Mouse (Mus musculus) heart, adult 2 months (tissue): ENCODE measurements around the gene Atp6v0d1. TPM values are rescaled to one million over a fixed set of nuclear protein-coding genes. Genes with fewer than 3 reads are reported as not detected.

ENCODE experiments used
- DNase-seq, 2 experiments: peaks; one replicate each; pipeline ENCODE4 v3.0.0; 2021
- H3K27ac ChIP-seq: fragments of 200-600 bp; 2 replicates; pipeline ENCODE4 v1.8.1; 2022
- H3K27me3 ChIP-seq: fragments of 200-500 bp; 2 replicates; pipeline ENCODE4 v1.6.1; 2012; ENCODE audit warnings: mild to moderate bottlenecking, low read length, inconsistent platforms, mixed read lengths; ENCODE audit not compliant: control insufficient read depth, insufficient read depth
- H3K36me3 ChIP-seq: fragments of 200-500 bp; 2 replicates; pipeline ENCODE4 v1.6.1; 2012; ENCODE audit warnings: low read length, inconsistent platforms; ENCODE audit not compliant: control insufficient read depth, insufficient read depth
- H3K4me1 ChIP-seq: fragments of 200-500 bp; 2 replicates; pipeline ENCODE4 v1.6.1; 2011; ENCODE audit warnings: low read length; ENCODE audit not compliant: control insufficient read depth, insufficient read depth
- H3K4me3 ChIP-seq: fragments of 200-600 bp; 2 replicates; pipeline ENCODE4 v1.8.1; 2022
- H3K79me2 ChIP-seq: fragments of 200-500 bp; replicated peaks from 2 replicates; pipeline ENCODE4 v1.6.1; 2012; ENCODE audit warnings: mild to moderate bottlenecking, inconsistent platforms, low read length, moderate library complexity, mixed read lengths; ENCODE audit not compliant: control insufficient read depth, insufficient read depth
- H3K9ac ChIP-seq: fragments of 200-500 bp; 2 replicates; pipeline ENCODE4 v1.6.1; 2012; ENCODE audit warnings: low read depth, mild to moderate bottlenecking, control low read depth, inconsistent platforms, low read length, mixed read lengths
- CTCF ChIP-seq: fragments of 200-600 bp; IDR thresholded peaks from 2 replicates; pipeline ENCODE4 v1.8.1; 2022; ENCODE audit warnings: antibody characterized with exemption, mild to moderate bottlenecking, moderate library complexity
- EP300 ChIP-seq: fragments of 200-500 bp; IDR thresholded peaks from 2 replicates; pipeline ENCODE4 v1.6.1; 2011; ENCODE audit warnings: low read depth, low read length, control low read depth; ENCODE audit not compliant: insufficient read depth
- POLR2A ChIP-seq: fragments of 200-500 bp; IDR thresholded peaks from 2 replicates; pipeline ENCODE4 v1.6.1; 2011; ENCODE audit warnings: mild to moderate bottlenecking, low read depth, low read length, control low read depth; ENCODE audit not compliant: insufficient read depth
- WGBS: fragments of 180-500 bp; shearing (Covaris S2); methylation state at CpG from one replicate; pipeline ENCODE4 v1.1.7; 2018; 5-methylcytosine and 5-hydroxymethylcytosine counted together
- intact Hi-C: fragments of 180-260 bp; cut with DNase I; formaldehyde crosslinking; loops from one replicate; pipeline ENCODE4 v1.15.1; 2025
- polyA plus RNA-seq: library from polyadenylated mRNA; depleted of rRNA; stranded (reverse); fragments of >200 nt; gene quantifications from 2 replicates; pipeline ENCODE4 v1.2.3, GENCODE M21; 2012
- total RNA-seq, 2 experiments: library from RNA; stranded (reverse); gene quantifications; 2 replicates each; pipeline ENCODE4 v1.2.3; 2021

Atp6v0d1 gene
- total and polyA plus RNA-seq, 3 experiments: 46.4 to 61.7 (median 48.9) TPM

DNA sequence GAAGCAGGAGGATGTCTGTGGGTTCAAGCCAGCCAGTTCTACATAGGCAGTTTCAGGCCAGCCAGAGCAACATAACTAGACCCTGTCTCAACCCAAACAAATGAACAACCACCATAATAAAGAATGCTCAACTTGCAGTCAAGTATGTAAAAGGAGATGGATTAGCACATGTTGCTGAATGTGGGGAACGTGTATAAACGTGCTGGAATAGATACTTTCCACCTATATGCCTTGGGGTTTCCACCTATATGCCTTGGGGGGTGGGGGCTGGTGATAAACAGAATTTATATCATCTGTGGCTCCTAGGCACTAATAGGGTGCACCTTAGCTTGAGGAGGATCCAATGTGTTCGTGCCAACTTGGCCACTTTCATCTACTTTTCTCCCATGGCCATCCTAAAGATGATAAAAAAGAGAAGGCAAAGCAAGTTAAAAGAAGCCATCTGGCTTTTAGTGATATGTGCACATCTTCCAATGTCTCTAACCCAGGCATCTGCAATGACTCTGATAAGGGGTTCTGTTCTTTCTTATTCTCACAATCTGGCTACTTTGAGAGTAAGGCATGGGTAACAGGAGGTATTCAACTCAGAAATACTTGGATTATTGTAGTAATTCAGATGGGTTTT is 23.7 kb downstream of the Atp6v0d1 start:
- no peak for DNase-seq
- TF ChIP-seq EP300 (no peak), CTCF (no peak), POLR2A (no peak)
- peaks cover 2% of the 10 kb centered on the region; the same call in 1 of the 2 replicates for H3K79me2 ChIP-seq
- H3K4me3 ChIP-seq: no peak overlapping the region
- no peaks in the 10 kb centered on the region for H3K27me3 ChIP-seq
- no peak overlapping the region for H3K27ac ChIP-seq
- H3K36me3 ChIP-seq: peaks cover 11% of the 10 kb centered on the region
- intact Hi-C loops: no loop called here
- peaks cover 31% of the 10 kb centered on the region for H3K4me1 ChIP-seq
- 92% methylated on average over 3 of the region's 3 CpGs for WGBS
- H3K9ac ChIP-seq: no peak overlapping the region

DNA sequence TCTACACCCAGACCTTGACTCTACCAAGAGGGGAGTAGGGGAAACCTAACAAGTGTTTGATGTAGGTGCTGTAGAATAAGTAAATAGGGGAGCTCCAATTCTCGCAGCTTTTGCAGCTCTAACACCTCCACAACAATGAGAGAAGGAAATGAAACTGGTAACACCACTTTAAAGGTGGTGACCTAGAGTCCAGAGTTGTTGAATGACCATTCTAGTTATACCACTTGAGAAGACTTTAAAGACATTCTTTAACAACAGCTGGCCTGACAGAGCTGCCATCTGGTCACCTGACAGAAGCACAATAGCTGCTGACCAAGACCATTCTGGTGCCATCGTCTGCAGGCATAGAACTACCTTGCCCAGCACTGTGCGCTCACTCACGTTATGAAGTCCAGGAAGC is 26.9 kb downstream of the Atp6v0d1 start:
- H3K36me3 ChIP-seq: peaks cover 7% of the 10 kb centered on the region
- no peaks in the 10 kb centered on the region for H3K27me3 ChIP-seq
- H3K4me1 ChIP-seq: peaks cover 5% of the 10 kb centered on the region
- H3K9ac ChIP-seq: no peak overlapping the region
- TF ChIP-seq EP300 (no peak), POLR2A (no peak), CTCF (no peak)
- peaks cover 2% of the 10 kb centered on the region; the same call in 1 of the 2 replicates for H3K79me2 ChIP-seq
- H3K27ac ChIP-seq: no peak overlapping the region
- 81% methylated on average over 4 of the region's 4 CpGs for WGBS
- intact Hi-C loops: no loop called here
- no peak overlapping the region for H3K4me3 ChIP-seq
- no peak for DNase-seq

DNA sequence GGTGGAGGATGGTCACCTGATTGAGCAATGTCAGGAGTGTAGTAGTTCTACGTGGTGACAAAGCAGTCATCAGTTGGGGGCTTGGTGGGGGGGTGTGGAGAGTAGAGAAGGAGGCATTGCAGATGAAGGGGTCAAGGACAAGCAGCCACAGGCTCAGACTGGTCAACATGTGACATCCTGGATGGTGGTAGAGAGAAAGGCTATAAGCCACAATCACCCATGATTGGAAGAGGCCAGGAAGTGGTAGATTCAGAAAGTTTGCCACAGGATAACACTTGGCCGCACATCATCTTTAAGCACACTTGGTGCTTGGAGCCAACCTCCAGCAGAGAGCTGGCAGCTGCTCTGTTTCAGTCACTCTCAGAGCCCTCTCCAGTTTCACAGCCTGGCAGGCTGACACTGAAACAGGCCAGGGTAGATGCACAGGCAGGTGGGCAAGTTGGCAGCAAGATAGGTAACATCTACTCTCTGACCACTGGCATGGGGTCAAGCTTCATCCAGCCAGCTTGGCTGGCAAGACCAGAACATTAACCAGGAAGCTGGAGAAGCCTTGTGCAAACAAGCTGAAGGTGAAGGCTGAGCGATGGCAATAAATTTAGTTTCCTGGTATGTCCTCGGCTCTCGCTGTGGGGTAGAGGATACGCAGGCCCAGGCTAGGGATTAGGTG is 28.7 kb downstream of the Atp6v0d1 start:
- DNase-seq: peak in 1 of 2 experiments; percentile 50
- no peak overlapping the region for H3K27ac ChIP-seq
- WGBS: 80% methylated on average over 6 of the region's 6 CpGs
- peaks cover 4% of the 10 kb centered on the region for H3K36me3 ChIP-seq
- intact Hi-C loops: no loop called here
- H3K27me3 ChIP-seq: no peaks in the 10 kb centered on the region
- no peak for TF ChIP-seq EP300
- no peak for TF ChIP-seq CTCF
- no peak for TF ChIP-seq POLR2A
- H3K9ac ChIP-seq: no peak overlapping the region
- H3K4me1 ChIP-seq: peaks cover 9% of the 10 kb centered on the region
- H3K4me3 ChIP-seq: no peak overlapping the region
- H3K79me2 ChIP-seq: peaks cover 2% of the 10 kb centered on the region; the same call in 1 of the 2 replicates

DNA sequence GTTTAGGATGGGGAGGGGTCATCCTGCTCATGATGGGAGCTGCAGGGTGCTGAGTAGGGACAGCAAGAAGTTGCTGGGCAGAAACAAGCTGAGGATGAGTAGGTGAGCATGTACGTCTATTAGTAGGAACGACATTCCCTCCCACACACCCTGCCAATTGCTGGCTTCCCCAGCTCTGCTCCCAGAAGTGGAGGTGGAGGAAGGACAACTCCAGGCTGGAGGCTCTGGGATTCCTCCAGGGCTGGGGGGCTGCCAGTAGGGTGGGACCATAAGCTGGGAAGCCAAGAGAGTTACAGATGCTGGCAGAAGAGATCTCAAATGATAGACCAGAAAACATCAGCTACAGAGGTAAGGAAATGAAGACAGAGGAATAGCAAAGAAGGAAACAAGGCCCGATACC is 29.3 kb downstream of the Atp6v0d1 start:
- H3K79me2 ChIP-seq: no peaks in the 10 kb centered on the region
- WGBS: 57% methylated on average over 3 of the region's 3 CpGs
- intact Hi-C loops: no loop called here
- DNase-seq: no peak
- H3K4me1 ChIP-seq: peaks cover 9% of the 10 kb centered on the region
- H3K27ac ChIP-seq: no peak overlapping the region
- TF ChIP-seq EP300: no peak
- TF ChIP-seq CTCF: no peak
- no peak for TF ChIP-seq POLR2A
- peaks cover 7% of the 10 kb centered on the region for H3K36me3 ChIP-seq
- no peak overlapping the region for H3K4me3 ChIP-seq
- H3K27me3 ChIP-seq: no peaks in the 10 kb centered on the region
- H3K9ac ChIP-seq: no peak overlapping the region

DNA sequence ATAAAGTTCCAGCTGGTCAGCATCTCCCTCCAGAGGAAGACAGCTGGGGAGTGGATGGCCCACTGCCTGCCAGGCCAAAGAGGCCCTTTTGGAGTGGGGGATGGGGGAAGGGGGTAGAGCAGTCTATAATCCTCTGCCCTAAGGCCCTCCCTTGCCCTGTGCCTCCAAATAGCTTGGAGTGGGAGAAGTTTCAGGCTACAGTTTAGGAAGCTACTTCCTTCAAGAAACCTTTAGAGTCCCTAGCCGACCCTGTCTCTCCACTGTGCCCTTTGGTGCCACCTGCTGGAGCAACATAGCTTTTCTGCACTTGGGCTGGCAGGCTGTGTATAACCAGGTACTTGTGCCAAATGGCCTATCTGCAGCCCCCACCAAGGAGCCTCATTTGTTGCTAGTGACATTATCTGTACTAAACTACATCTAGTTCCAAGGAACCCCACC is 31.9 kb downstream of the Atp6v0d1 start:
- Histone ChIP-seq H3K36me3 (peaks cover 7% of the 10 kb centered on the region), H3K9ac (no peak overlapping the region), H3K27ac (peak overlapping the region; percentile 26; the same call in 1 of the 2 replicates), H3K27me3 (no peaks in the 10 kb centered on the region), H3K4me1 (peaks cover 9% of the 10 kb centered on the region), H3K79me2 (no peaks in the 10 kb centered on the region), H3K4me3 (no peak overlapping the region)
- TF ChIP-seq CTCF (peak; percentile 87), EP300 (no peak)
- intact Hi-C loops: loop anchor here (1.0 to 2.0 kb wide), 3 partner anchors 17 to 51 kb away; no protein-coding TSS in a partner anchor
- DNase-seq: peak; percentile 72 to 83
- 0% methylated on average over 1 of the region's 1 CpGs for WGBS

DNA sequence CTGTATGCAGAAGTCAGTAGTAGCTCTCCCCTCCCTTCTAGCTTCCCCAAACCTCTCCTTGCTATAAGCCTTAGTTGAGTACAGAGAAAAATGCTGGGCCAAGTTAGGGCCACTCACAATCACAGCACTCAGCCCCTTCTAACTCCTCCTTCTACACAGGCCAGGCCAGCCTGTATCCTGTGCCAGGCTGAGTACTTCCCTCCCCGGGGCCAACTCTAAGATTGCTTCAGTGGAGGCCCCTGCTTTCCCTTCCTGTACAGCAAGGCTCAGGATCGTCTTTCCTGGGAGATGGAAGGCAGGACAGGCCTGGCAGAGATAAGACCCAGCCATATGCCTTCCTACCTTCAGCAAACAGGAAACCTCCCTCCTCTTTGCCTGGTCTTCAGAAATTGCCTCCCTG is 32.4 kb downstream of the Atp6v0d1 start:
- Histone ChIP-seq H3K36me3 (peaks cover 7% of the 10 kb centered on the region), H3K9ac (no peak overlapping the region), H3K27me3 (no peaks in the 10 kb centered on the region), H3K4me3 (no peak overlapping the region), H3K79me2 (no peaks in the 10 kb centered on the region), H3K27ac (peak overlapping the region; percentile 26; the same call in 1 of the 2 replicates), H3K4me1 (peaks cover 9% of the 10 kb centered on the region)
- WGBS: 8% methylated on average over 2 of the region's 2 CpGs
- intact Hi-C loops: loop anchor here (1.0 to 2.0 kb wide), 3 partner anchors 17 to 50 kb away; no protein-coding TSS in a partner anchor
- no peak for DNase-seq
- TF ChIP-seq POLR2A: no peak
- no peak for TF ChIP-seq CTCF
